Mouse (Mus musculus) spleen, adult 2 months (tissue): ENCODE measurements around the gene Srrm1.

Experiments used
- CTCF ChIP-seq: fragments of 200-500 bp; IDR thresholded peaks from 2 replicates; pipeline ENCODE4 v1.5.1; 2011; ENCODE audit warnings: mild to moderate bottlenecking, inconsistent platforms; ENCODE audit not compliant: insufficient read depth, insufficient read length, insufficient replicate concordance; ENCODE audit errors: extremely low read depth
- POLR2A ChIP-seq: fragments of 200-500 bp; IDR thresholded peaks from 2 replicates; pipeline ENCODE4 v1.6.1; 2011; ENCODE audit warnings: low read depth, low read length, inconsistent platforms

DNA sequence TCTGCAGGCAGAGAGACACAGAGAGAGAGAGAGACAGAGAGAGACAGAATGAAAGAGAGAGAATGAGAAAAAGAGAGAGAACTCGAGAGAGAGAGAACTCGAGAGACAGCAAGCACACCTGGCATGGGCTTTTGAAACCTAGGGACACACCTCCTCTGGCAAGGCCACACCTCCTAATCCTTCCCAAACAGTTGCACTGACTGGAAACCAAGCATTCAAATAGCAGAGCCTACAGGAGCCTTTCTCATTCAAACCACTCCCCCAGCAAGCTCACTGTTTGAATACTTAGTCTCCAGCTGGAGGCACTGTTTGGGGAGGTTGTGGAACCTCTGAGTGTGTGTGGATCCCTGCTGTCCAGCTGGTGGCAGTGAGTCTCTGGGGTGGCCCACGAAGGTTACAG, 39.7 kb upstream of the Srrm1 start:
- TF ChIP-seq POLR2A (no peak), CTCF (no peak)
